Mouse (Mus musculus) ES-Bruce4 (cell line): ENCODE results near the gene Dctn5.

ENCODE experiments used
- CTCF ChIP-seq: IDR thresholded peaks from one replicate; pipeline ENCODE4 v1.8.1; 2011; ENCODE audit warnings: low read depth, low read length
- EP300 ChIP-seq: IDR thresholded peaks from 2 replicates; pipeline ENCODE4 v1.6.1; 2011; ENCODE audit warnings: low read depth, low read length; ENCODE audit not compliant: insufficient read depth
- POLR2A ChIP-seq: IDR thresholded peaks from one replicate; pipeline ENCODE4 v1.8.1; 2011; ENCODE audit warnings: low read length; ENCODE audit not compliant: insufficient read depth

GRCm38 (mm10) chr7:122180720-122181119 is 47.9 kb downstream of the Dctn5 start:
- TF ChIP-seq CTCF (no peak), POLR2A (no peak), EP300 (no peak)
